Mouse (Mus musculus) stomach, embryonic 14.5 days (tissue): Measurements from ENCODE around the gene Zbtb25. TPM values are rescaled to one million over a fixed set of nuclear protein-coding genes. Genes with fewer than 3 reads are reported as not detected.

Experiments used
- ATAC-seq: fragments of 200-750 bp; cut with Nextera tagmentation; 2 replicates; pipeline ENCODE4 v1.8.0; 2017; ENCODE audit warnings: low read depth, moderate TSS enrichment; ENCODE audit not compliant: insufficient number of reproducible peaks, insufficient read depth, low FRiP score
- H3K27ac ChIP-seq: fragments of 300-500 bp; sonication (generic); 2 replicates; pipeline ENCODE4 v1.5.1; 2014; ENCODE audit warnings: mild to moderate bottlenecking, low read length, moderate library complexity, mixed read lengths
- H3K27me3 ChIP-seq: fragments of 300-500 bp; sonication (generic); 2 replicates; pipeline ENCODE4 v1.6.1; 2014; ENCODE audit warnings: low read length, control low read depth, mixed read lengths; ENCODE audit not compliant: control insufficient read depth, insufficient read depth
- H3K36me3 ChIP-seq: fragments of 300-500 bp; sonication (generic); 2 replicates; pipeline ENCODE4 v1.6.1; 2014; ENCODE audit warnings: mild to moderate bottlenecking, control low read depth, low read length, moderate library complexity, mixed read lengths; ENCODE audit not compliant: control insufficient read depth, insufficient read depth
- H3K4me1 ChIP-seq: fragments of 300-500 bp; sonication (generic); 2 replicates; pipeline ENCODE4 v1.6.1; 2014; ENCODE audit warnings: low read length, control low read depth, mixed read lengths; ENCODE audit not compliant: control insufficient read depth, insufficient read depth
- H3K4me2 ChIP-seq: fragments of 300-500 bp; sonication (generic); replicated peaks from 2 replicates; pipeline ENCODE4 v1.6.1; 2014; ENCODE audit warnings: low read depth, low read length, control low read depth
- H3K4me3 ChIP-seq: fragments of 300-500 bp; sonication (generic); 2 replicates; pipeline ENCODE4 v1.5.1; 2014; ENCODE audit warnings: low read depth, low read length, control low read depth
- H3K9ac ChIP-seq: fragments of 300-500 bp; sonication (generic); replicated peaks from 2 replicates; pipeline ENCODE4 v1.6.1; 2014; ENCODE audit warnings: low read depth, mild to moderate bottlenecking, control low read depth, low read length, moderate library complexity, mixed read lengths
- H3K9me3 ChIP-seq: fragments of 300-500 bp; sonication (generic); 2 replicates; pipeline ENCODE4 v1.6.1; 2016; ENCODE audit warnings: low read depth, low read length, control low read depth; ENCODE audit not compliant: control insufficient read depth
- WGBS: fragments of 180-500 bp; shearing (Covaris S2); extraction: QIAGEN DNeasy Blood & Tissue Kit; methylation state at CpG from one replicate; pipeline ENCODE4 v1.1.7; 2014; 5-methylcytosine and 5-hydroxymethylcytosine counted together
- polyA plus RNA-seq: library from polyadenylated mRNA; unstranded; fragments of >200 nt; fragmentation: Nextera tagmentation; extraction: Ambion mirVana; gene quantifications from 2 replicates; pipeline ENCODE4 v1.2.1, GENCODE M21; 2014

Zbtb25 gene
- polyA plus RNA-seq, 1 experiment from 2014 or later: 17.5 TPM

- ATAC-seq: no peak
Measured at GRCm38 (mm10) chr12:76335641-76336040, 33.8 kb downstream of the Zbtb25 start.

GRCm38 (mm10) chr12:76333688-76334087, 35.7 kb downstream of the Zbtb25 start:
- Histone ChIP-seq H3K9me3 (no peaks in the 10 kb centered on the region), H3K27me3 (no peaks in the 10 kb centered on the region), H3K4me1 (no peaks in the 10 kb centered on the region), H3K27ac (no peak overlapping the region), H3K9ac (no peak overlapping the region), H3K36me3 (no peaks in the 10 kb centered on the region), H3K4me3 (no peak overlapping the region), H3K4me2 (no peak overlapping the region)
- no peak for ATAC-seq
- 92% methylated on average over 5 of the region's 5 CpGs for WGBS

More at GRCm38 (mm10) chr12:76335641-76336040, 33.8 kb downstream of the Zbtb25 start:
- H3K4me1 ChIP-seq: no peaks in the 10 kb centered on the region
- no peak overlapping the region for H3K4me3 ChIP-seq
- 86% methylated on average over 5 of the region's 5 CpGs for WGBS
- no peaks in the 10 kb centered on the region for H3K27me3 ChIP-seq
- H3K36me3 ChIP-seq: no peaks in the 10 kb centered on the region
- H3K9me3 ChIP-seq: no peaks in the 10 kb centered on the region
- no peak overlapping the region for H3K27ac ChIP-seq
- no peak overlapping the region for H3K9ac ChIP-seq
- no peak overlapping the region for H3K4me2 ChIP-seq

- Histone ChIP-seq H3K9me3 (no peaks in the 10 kb centered on the region), H3K36me3 (0 out of 2 replicates have a peak, but pooled peaks cover 2% of the 10 kb centered on the region), H3K4me1 (no peaks in the 10 kb centered on the region), H3K4me2 (no peak overlapping the region), H3K4me3 (no peak overlapping the region), H3K27me3 (no peaks in the 10 kb centered on the region), H3K27ac (no peak overlapping the region), H3K9ac (no peak overlapping the region)
- 91% methylated on average over 6 of the region's 6 CpGs for WGBS
- no peak for ATAC-seq
Measured at GRCm38 (mm10) chr12:76328567-76329354, 40.6 kb downstream of the Zbtb25 start.

GRCm38 (mm10) chr12:76326437-76327220, 42.8 kb downstream of the Zbtb25 start:
- no peak overlapping the region for H3K27ac ChIP-seq
- H3K9ac ChIP-seq: no peak overlapping the region
- no peaks in the 10 kb centered on the region for H3K4me1 ChIP-seq
- WGBS: 87% methylated on average over 23 of the region's 23 CpGs
- no peaks in the 10 kb centered on the region for H3K9me3 ChIP-seq
- ATAC-seq: no peak
- no peaks in the 10 kb centered on the region for H3K27me3 ChIP-seq
- no peak overlapping the region for H3K4me2 ChIP-seq
- H3K4me3 ChIP-seq: no peak overlapping the region
- 0 out of 2 replicates have a peak, but pooled peaks cover 2% of the 10 kb centered on the region for H3K36me3 ChIP-seq

GRCm38 (mm10) chr12:76324679-76325431, 44.5 kb downstream of the Zbtb25 start, which contains the start of gene Akap5:
TSS of gene Akap5 (plus strand) at chr12:76324891.
- no peaks in the 10 kb centered on the region for H3K27me3 ChIP-seq
- H3K9ac ChIP-seq: peak within 1 kb of the TSS; percentile 41
- H3K4me3 ChIP-seq: peak within 1 kb of the TSS; percentile 55
- H3K4me2 ChIP-seq: peak within 1 kb of the TSS; percentile 87
- peaks cover 7% of the 10 kb centered on the region for H3K36me3 ChIP-seq
- H3K9me3 ChIP-seq: no peaks in the 10 kb centered on the region
- WGBS: 2% methylated on average over 53 of the region's 53 CpGs
- H3K4me1 ChIP-seq: no peaks in the 10 kb centered on the region
- peak; percentile 92 for ATAC-seq
- no peak within 1 kb of the TSS for H3K27ac ChIP-seq

GRCm38 (mm10) chr12:76318282-76319212, 50.9 kb downstream of the Zbtb25 start:
- H3K36me3 ChIP-seq: peaks cover 18% of the 10 kb centered on the region
- 18% methylated on average over 9 of the region's 9 CpGs for WGBS
- H3K27me3 ChIP-seq: no peaks in the 10 kb centered on the region
- H3K4me1 ChIP-seq: peaks cover 9% of the 10 kb centered on the region; the same call in 1 of the 2 replicates
- H3K4me3 ChIP-seq: no peak overlapping the region
- no peak overlapping the region for H3K9ac ChIP-seq
- peak; percentile 76 for ATAC-seq
- no peaks in the 10 kb centered on the region for H3K9me3 ChIP-seq
- no peak overlapping the region for H3K4me2 ChIP-seq
- H3K27ac ChIP-seq: peak overlapping the region; percentile 55; the same call in 1 of the 2 replicates

- peaks cover 19% of the 10 kb centered on the region for H3K36me3 ChIP-seq
- no peak overlapping the region for H3K4me2 ChIP-seq
- no peak overlapping the region for H3K9ac ChIP-seq
- H3K4me3 ChIP-seq: no peak overlapping the region
- H3K4me1 ChIP-seq: 0 out of 2 replicates have a peak, but pooled peaks cover 3% of the 10 kb centered on the region
- H3K27ac ChIP-seq: no peak overlapping the region
- H3K27me3 ChIP-seq: no peaks in the 10 kb centered on the region
- peak; percentile 46; the same call in 1 of the 2 replicates for ATAC-seq
- 81% methylated on average over 8 of the region's 8 CpGs for WGBS
- no peaks in the 10 kb centered on the region for H3K9me3 ChIP-seq
Measured at GRCm38 (mm10) chr12:76311951-76312350, 57.5 kb downstream of the Zbtb25 start.
